Mouse (Mus musculus) brain, embryonic 14.5 days (tissue): ENCODE results near the gene Ddi2. TPM values are rescaled to one million over a fixed set of nuclear protein-coding genes. Genes with fewer than 3 reads are reported as not detected.

Experiments
- DNase-seq: peaks from one replicate; pipeline ENCODE4 v3.0.0-alpha.2; 2011; ENCODE audit warnings: low read depth
- CTCF ChIP-seq: fragments of 200-500 bp; IDR thresholded peaks from 2 replicates; pipeline ENCODE4 v1.5.1; 2012; ENCODE audit warnings: inconsistent platforms, mild to moderate bottlenecking, moderate library complexity, borderline replicate concordance; ENCODE audit not compliant: insufficient read depth, insufficient read length; ENCODE audit errors: extremely low read depth
- POLR2A ChIP-seq: fragments of 200-500 bp; IDR thresholded peaks from 2 replicates; pipeline ENCODE4 v1.6.1; 2012; ENCODE audit warnings: mild to moderate bottlenecking, inconsistent platforms, borderline replicate concordance; ENCODE audit not compliant: poor library complexity, insufficient read depth, insufficient read length, severe bottlenecking; ENCODE audit errors: extremely low read depth
- polyA plus RNA-seq: library from polyadenylated mRNA; depleted of rRNA; stranded (reverse); fragments of >200 nt; gene quantifications from 2 replicates; pipeline ENCODE4 v1.2.3, GENCODE M21; 2012

Gene Ddi2
- polyA plus RNA-seq, 1 experiment, result 19.5 TPM

- TF ChIP-seq CTCF, result no peak
- TF ChIP-seq POLR2A, result no peak
- DNase-seq, result no peak
These were observed 37.1 kb downstream of the Ddi2 start for GRCm38 (mm10) chr4:141686093-141686492.

GRCm38 (mm10) chr4:141685499-141685898, 37.7 kb downstream of the Ddi2 start, which contains the start of gene Rsc1a1:
Gene Rsc1a1, minus strand, starts transcription at chr4:141685599.
- no peak for DNase-seq
- TF ChIP-seq POLR2A (no peak), CTCF (no peak)

- TF ChIP-seq POLR2A, result no peak
- TF ChIP-seq CTCF, result no peak
- peak; percentile 12 for DNase-seq
These were observed 40.5 kb downstream of the Ddi2 start for GRCm38 (mm10) chr4:141682706-141683230.

GRCm38 (mm10) chr4:141681767-141682166, 41.5 kb downstream of the Ddi2 start:
- no peak for TF ChIP-seq POLR2A
- DNase-seq, result peak; percentile 6

- no peak for TF ChIP-seq POLR2A
- no peak for DNase-seq
These were observed 42.3 kb downstream of the Ddi2 start for GRCm38 (mm10) chr4:141680892-141681291.

GRCm38 (mm10) chr4:141679016-141679415, 44.2 kb downstream of the Ddi2 start:
- no peak for DNase-seq
- no peak for TF ChIP-seq CTCF
- TF ChIP-seq POLR2A, result no peak

- TF ChIP-seq POLR2A, result no peak
- no peak for TF ChIP-seq CTCF
- no peak for DNase-seq
These were observed 46.7 kb downstream of the Ddi2 start for GRCm38 (mm10) chr4:141676462-141676979.

- DNase-seq, result no peak
- no peak for TF ChIP-seq CTCF
- TF ChIP-seq POLR2A, result no peak
These were observed 50.9 kb downstream of the Ddi2 start for GRCm38 (mm10) chr4:141672325-141672724.

- TF ChIP-seq POLR2A (no peak), CTCF (no peak)
These were observed 51.8 kb downstream of the Ddi2 start for GRCm38 (mm10) chr4:141671389-141671788.

GRCm38 (mm10) chr4:141669898-141670712, 53.1 kb downstream of the Ddi2 start:
- no peak for TF ChIP-seq CTCF
- no peak for DNase-seq

More at GRCm38 (mm10) chr4:141671389-141671788, 51.8 kb downstream of the Ddi2 start:
- peak; percentile 8 for DNase-seq

- TF ChIP-seq CTCF (no peak), POLR2A (no peak)
- DNase-seq, result no peak
These were observed 58.4 kb downstream of the Ddi2 start, which contains the start of gene Plekhm2 for GRCm38 (mm10) chr4:141664799-141665198. Gene Plekhm2, minus strand, starts transcription at chr4:141664899.
